Mouse (Mus musculus): ENCODE results near the gene Crp. TPM values are rescaled to one million over a fixed set of nuclear protein-coding genes. Genes with fewer than 3 reads are reported as not detected.

Gene Crp
- polyA plus RNA-seq, 1 experiment = not detected

DNA sequence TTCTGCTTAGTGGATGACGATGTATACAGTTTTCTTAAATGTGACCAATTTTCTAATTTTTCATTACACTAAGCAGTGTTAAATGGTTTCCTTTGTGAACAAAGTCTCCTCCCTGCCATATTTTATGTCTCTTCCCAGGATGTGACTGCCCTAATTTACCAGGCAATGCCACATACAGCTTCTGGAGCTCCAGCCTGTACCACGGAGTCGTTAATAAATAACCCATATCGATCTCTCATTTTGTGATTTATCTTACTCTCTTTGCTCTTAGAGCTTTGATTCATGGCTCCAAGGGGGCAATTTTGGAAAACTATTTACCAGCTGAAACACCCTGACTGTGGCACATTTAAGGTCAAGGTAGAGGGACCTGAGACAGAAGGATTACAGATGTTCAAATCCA lies 8.4 kb downstream of the Crp start:
- no peak overlapping the region for H3K27ac ChIP-seq (ENCODE audit: insufficient read depth, low read length)
- H3K4me1 ChIP-seq (ENCODE audit: control insufficient read depth, insufficient read depth, low read length) = no peaks in the 10 kb centered on the region
- no peak overlapping the region for H3K4me3 ChIP-seq (ENCODE audit: insufficient read depth, low read length)
- TF ChIP-seq POLR2A (IDR thresholded peaks at IDR 0.05; ENCODE audit: extremely low read depth, insufficient read depth, low read length) (no peak), CTCF (IDR thresholded peaks at IDR 0.05; ENCODE audit: extremely low read depth, insufficient read depth, low read length) (no peak)

DNA sequence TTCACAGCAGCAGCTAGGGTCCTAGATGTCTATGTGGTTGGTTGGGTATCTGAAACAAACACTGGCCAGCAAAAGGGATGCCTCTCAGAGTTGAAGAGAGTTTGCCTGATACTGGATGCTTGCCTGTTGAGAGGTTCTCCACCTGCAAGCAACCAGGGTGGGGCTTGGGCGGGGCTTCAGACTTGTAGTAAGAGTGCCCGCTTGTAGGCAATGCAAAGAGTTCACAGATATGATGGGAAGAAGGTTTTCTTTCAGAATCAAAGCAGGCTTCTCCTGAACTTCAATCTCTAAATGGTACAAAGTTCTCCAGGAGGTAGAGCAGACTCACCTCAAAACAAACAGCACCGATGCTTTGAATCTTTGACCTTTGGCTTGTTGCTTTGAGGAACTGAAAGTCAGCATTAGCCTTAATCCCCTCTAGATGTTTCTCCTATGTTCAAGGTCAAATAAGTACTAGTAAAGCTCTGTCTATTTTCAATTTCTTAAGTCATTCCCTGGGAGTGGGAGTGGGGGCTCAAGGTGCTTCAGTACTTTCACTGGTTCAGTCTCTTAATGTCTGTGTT lies 12.0 kb downstream of the Crp start:
- Histone ChIP-seq H3K4me1 (ENCODE audit: control insufficient read depth, insufficient read depth, low read length) (no peaks in the 10 kb centered on the region), H3K4me3 (ENCODE audit: insufficient read depth, low read length) (no peak overlapping the region), H3K27ac (ENCODE audit: insufficient read depth, low read length) (no peak overlapping the region)
- TF ChIP-seq POLR2A (IDR thresholded peaks at IDR 0.05; ENCODE audit: extremely low read depth, insufficient read depth, low read length) (no peak), CTCF (IDR thresholded peaks at IDR 0.05; ENCODE audit: extremely low read depth, insufficient read depth, low read length) (no peak)

DNA sequence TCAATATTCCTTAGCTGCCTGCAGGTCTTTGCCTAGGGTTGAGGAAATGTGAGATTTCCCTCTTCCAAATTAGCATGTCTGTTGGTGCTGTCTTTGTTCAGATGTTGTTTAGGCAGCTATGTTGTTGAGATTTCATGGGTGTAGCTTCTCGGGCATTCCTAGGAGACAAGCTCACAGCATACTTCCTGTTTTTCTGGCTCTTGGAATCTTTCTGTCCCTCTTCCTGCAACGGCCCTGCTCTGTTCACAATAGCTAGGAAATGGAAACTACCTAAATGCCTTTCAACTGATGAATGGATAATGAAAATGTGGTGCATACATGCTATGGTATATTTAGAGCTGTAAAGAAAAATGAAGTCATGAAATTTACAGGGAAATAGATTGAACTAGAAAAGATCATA lies 13.5 kb downstream of the Crp start:
- Histone ChIP-seq H3K4me3 (ENCODE audit: insufficient read depth, low read length) (no peak overlapping the region), H3K27ac (ENCODE audit: insufficient read depth, low read length) (no peak overlapping the region), H3K4me1 (ENCODE audit: control insufficient read depth, insufficient read depth, low read length) (no peaks in the 10 kb centered on the region)
- TF ChIP-seq POLR2A (IDR thresholded peaks at IDR 0.05; ENCODE audit: extremely low read depth, insufficient read depth, low read length) = no peak
- no peak for TF ChIP-seq CTCF (IDR thresholded peaks at IDR 0.05; ENCODE audit: extremely low read depth, insufficient read depth, low read length)

DNA sequence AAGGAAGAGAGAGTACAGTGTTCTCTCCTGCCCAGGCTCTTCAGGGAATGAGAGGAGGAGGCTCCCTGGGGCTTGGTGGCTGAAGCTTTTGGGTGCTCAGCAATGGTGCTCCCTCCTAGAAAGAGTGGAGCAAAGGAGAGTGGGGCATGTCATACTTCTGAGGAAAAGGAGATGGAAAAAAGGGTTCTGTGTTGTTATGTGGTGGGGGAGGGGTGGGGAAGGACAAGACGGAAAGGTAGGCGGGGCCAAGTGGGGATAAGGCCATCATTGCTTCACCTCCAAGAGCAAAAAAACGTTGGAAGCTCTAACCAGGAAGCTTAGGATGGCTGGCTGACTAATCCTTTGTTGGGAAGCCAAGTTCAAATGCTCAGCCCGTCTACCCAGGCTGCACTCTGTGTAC lies 14.1 kb downstream of the Crp start:
- no peak overlapping the region for H3K4me3 ChIP-seq (ENCODE audit: insufficient read depth, low read length)
- no peaks in the 10 kb centered on the region for H3K4me1 ChIP-seq (ENCODE audit: control insufficient read depth, insufficient read depth, low read length)
- H3K27ac ChIP-seq (ENCODE audit: insufficient read depth, low read length) = no peak overlapping the region
- no peak for TF ChIP-seq POLR2A (IDR thresholded peaks at IDR 0.05; ENCODE audit: extremely low read depth, insufficient read depth, low read length)
- no peak for TF ChIP-seq CTCF (IDR thresholded peaks at IDR 0.05; ENCODE audit: extremely low read depth, insufficient read depth, low read length)

DNA sequence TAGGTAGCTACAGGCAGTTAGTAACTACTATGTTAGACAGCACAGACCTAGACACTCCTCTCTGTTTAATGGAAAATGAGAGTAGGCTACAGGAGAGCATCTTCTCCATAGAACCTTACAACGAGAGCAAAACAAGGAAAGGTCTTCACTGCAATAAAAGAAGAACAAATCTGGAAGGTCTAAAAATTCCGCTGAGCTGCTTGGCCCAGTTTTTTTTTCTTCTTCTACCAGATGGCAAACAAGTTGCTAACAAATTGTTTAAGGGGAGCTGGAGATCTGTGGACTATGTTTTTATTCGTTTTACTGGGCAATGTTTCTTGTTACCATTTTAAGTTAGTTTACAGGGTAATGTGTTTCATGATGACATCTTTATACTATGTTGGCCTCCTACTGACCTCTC lies 53.4 kb downstream of the Crp start:
- peak overlapping the region; percentile 81 for H3K27ac ChIP-seq (ENCODE audit: insufficient read depth, low read length)
- no peak overlapping the region for H3K4me3 ChIP-seq (ENCODE audit: insufficient read depth, low read length)
- no peak for TF ChIP-seq POLR2A (IDR thresholded peaks at IDR 0.05; ENCODE audit: extremely low read depth, insufficient read depth, low read length)
- no peak for TF ChIP-seq CTCF (IDR thresholded peaks at IDR 0.05; ENCODE audit: extremely low read depth, insufficient read depth, low read length)
- H3K4me1 ChIP-seq (ENCODE audit: control insufficient read depth, insufficient read depth, low read length) = peaks cover 2% of the 10 kb centered on the region; the same call in 1 of the 2 replicates

DNA sequence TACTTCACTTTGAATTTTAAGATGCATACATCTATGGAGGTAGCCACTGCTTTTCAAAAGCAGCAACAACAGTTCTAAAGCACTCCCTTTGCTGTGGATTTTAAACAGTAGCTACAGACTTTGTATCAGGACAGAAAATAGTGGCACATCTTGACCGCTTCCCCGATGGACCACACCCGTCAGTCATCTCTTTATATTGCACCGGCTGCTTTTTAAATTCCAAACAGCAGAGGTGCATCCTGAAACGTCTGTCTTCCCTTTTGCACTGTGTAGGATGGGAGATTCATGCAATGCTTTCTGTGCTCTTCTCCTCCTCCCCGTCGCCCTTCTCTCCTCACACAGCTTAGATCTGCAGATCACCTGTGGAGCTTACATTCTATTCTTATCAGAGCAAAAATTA lies 57.3 kb downstream of the Crp start:
- Histone ChIP-seq H3K27ac (ENCODE audit: insufficient read depth, low read length) (no peak overlapping the region), H3K4me1 (ENCODE audit: control insufficient read depth, insufficient read depth, low read length) (peaks cover 2% of the 10 kb centered on the region; the same call in 1 of the 2 replicates), H3K4me3 (ENCODE audit: insufficient read depth, low read length) (no peak overlapping the region)
- TF ChIP-seq CTCF (IDR thresholded peaks at IDR 0.05; ENCODE audit: extremely low read depth, insufficient read depth, low read length) = no peak
- no peak for TF ChIP-seq POLR2A (IDR thresholded peaks at IDR 0.05; ENCODE audit: extremely low read depth, insufficient read depth, low read length)

DNA sequence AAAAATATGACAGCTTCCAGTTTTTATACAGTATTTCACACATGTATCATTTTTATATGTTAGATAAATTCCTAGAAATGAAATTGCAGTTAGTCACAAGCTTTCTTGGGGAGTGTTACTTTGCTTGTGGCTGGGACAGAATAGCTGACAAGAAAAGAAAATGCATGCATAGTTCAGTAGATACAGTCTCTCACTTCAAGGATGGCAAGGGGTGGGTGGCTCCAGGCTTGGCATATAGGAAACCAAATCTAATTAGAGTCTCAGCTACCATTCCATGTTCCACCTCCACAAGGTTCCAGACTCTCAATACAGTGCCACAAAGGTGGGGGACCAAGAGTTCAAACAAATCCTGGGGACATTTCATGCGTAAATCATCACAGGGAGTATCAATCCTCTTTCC lies 61.7 kb downstream of the Crp start:
- H3K27ac ChIP-seq (ENCODE audit: insufficient read depth, low read length) = no peak overlapping the region
- TF ChIP-seq POLR2A (IDR thresholded peaks at IDR 0.05; ENCODE audit: extremely low read depth, insufficient read depth, low read length) (no peak), CTCF (IDR thresholded peaks at IDR 0.05; ENCODE audit: extremely low read depth, insufficient read depth, low read length) (no peak)
- H3K4me1 ChIP-seq (ENCODE audit: control insufficient read depth, insufficient read depth, low read length) = peaks cover 2% of the 10 kb centered on the region; the same call in 1 of the 2 replicates
- H3K4me3 ChIP-seq (ENCODE audit: insufficient read depth, low read length) = no peak overlapping the region

DNA sequence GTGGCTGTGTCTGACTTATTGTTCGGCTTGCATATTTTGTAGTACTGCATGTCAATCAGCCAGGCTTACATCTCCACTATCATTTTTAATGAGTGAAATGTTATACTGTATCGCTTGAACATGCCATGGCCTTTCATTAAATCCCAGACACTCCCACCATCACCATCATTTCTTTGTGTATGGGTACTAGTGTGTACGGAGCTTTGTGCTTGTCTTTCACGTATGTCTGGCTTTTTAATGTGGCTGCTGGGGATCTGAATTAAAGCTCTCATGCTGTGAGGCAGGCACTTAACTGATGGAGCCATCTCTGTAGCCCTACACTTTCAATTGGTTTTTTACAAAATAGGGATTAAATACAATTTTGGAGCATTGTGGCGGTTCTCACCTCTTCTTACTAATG lies 81.3 kb downstream of the Crp start:
- Histone ChIP-seq H3K27ac (ENCODE audit: insufficient read depth, low read length) (no peak overlapping the region), H3K4me1 (ENCODE audit: control insufficient read depth, insufficient read depth, low read length) (no peaks in the 10 kb centered on the region), H3K4me3 (ENCODE audit: insufficient read depth, low read length) (no peak overlapping the region)
- no peak for TF ChIP-seq POLR2A (IDR thresholded peaks at IDR 0.05; ENCODE audit: extremely low read depth, insufficient read depth, low read length)
- no peak for TF ChIP-seq CTCF (IDR thresholded peaks at IDR 0.05; ENCODE audit: extremely low read depth, insufficient read depth, low read length)

DNA sequence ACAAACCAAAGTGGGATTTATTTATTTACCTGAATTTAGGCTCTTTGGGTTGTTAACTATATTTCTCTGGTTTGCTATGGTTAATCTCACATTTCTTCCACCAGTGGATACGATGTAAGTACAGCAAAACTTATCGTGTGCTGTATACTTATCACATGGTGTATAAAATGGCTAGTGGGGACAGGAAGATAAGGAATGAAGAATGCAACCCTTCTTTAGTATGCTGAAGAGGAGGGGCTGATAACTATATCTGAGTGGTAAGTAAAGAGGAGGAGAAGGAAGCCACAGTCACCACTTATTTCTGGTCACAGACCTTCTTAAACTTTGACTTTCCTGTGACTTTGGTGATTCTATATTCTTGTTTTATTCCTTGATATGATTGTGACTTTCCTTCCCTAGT lies 87.5 kb downstream of the Crp start:
- H3K4me1 ChIP-seq (ENCODE audit: control insufficient read depth, insufficient read depth, low read length) = no peaks in the 10 kb centered on the region
- TF ChIP-seq CTCF (IDR thresholded peaks at IDR 0.05; ENCODE audit: extremely low read depth, insufficient read depth, low read length) = no peak
- TF ChIP-seq POLR2A (IDR thresholded peaks at IDR 0.05; ENCODE audit: extremely low read depth, insufficient read depth, low read length) = no peak
- H3K27ac ChIP-seq (ENCODE audit: insufficient read depth, low read length) = no peak overlapping the region
- H3K4me3 ChIP-seq (ENCODE audit: insufficient read depth, low read length) = no peak overlapping the region

DNA sequence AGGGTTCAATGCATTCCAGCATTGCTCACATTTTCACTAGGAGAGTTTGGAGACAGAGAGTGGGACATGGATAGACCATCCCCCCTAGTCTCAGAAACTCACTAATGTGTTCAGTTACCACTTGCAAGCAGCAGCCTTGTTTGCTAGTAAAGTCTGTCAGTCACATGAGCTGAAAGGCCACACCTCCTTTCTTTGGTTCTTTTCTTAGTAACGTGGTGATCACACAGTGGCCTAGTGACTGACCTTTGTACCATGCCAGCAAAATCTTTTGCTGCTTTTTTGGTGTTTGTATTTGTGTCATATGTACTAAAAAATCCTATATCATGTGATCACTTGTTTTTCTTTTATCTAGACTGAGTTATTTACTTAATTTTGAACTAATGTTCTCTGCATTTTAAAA lies 88.0 kb downstream of the Crp start:
- Histone ChIP-seq H3K4me3 (ENCODE audit: insufficient read depth, low read length) (no peak overlapping the region), H3K4me1 (ENCODE audit: control insufficient read depth, insufficient read depth, low read length) (no peaks in the 10 kb centered on the region), H3K27ac (ENCODE audit: insufficient read depth, low read length) (no peak overlapping the region)
- TF ChIP-seq POLR2A (IDR thresholded peaks at IDR 0.05; ENCODE audit: extremely low read depth, insufficient read depth, low read length) = no peak
- no peak for TF ChIP-seq CTCF (IDR thresholded peaks at IDR 0.05; ENCODE audit: extremely low read depth, insufficient read depth, low read length)

Measured in cortical plate, adult 2 months (tissue).